Mouse (Mus musculus): ENCODE measurements around the gene Plcxd3.
"Not testable (repeated sequence)": the region's sequence is repeated elsewhere in the genome, so short reads cannot be mapped to it uniquely, and the experiment has no call there.

Gene Plcxd3

GRCm38 (mm10) chr15:4559121-4559520, 183.8 kb downstream of the Plcxd3 start:
- DNase-seq (ENCODE audit: low spot score), result no peak

- no peak for DNase-seq (ENCODE audit: low spot score)
These were observed 186.2 kb downstream of the Plcxd3 start for GRCm38 (mm10) chr15:4561431-4561970.

GRCm38 (mm10) chr15:4595521-4595920, 220.2 kb downstream of the Plcxd3 start:
- DNase-seq (ENCODE audit: low spot score), result not testable (repeated sequence)

- not testable (repeated sequence) for DNase-seq (ENCODE audit: low spot score)
These were observed 223.4 kb downstream of the Plcxd3 start for GRCm38 (mm10) chr15:4598661-4599060.

GRCm38 (mm10) chr15:4599331-4599730, 224.0 kb downstream of the Plcxd3 start:
- not testable (repeated sequence) for DNase-seq (ENCODE audit: low spot score)

GRCm38 (mm10) chr15:4605630-4606029, 230.3 kb downstream of the Plcxd3 start:
- DNase-seq (ENCODE audit: low spot score), result no peak

Measured in T-cell, adult 2 months (primary cell).